Mouse (Mus musculus): Measurements from ENCODE around the gene Oas1g. TPM values are rescaled to one million over a fixed set of nuclear protein-coding genes. Genes with fewer than 3 reads are reported as not detected.
"Not testable (repeated sequence)": the region's sequence is repeated elsewhere in the genome, so short reads cannot be mapped to it uniquely, and the experiment has no call there.

Gene Oas1g
- total and polyA plus RNA-seq, 2 experiments from 2014 or later: 0.23 to 0.62 TPM

GRCm38 (mm10) chr5:120887831-120888230 is 418 bp upstream of the Oas1g start:
- ATAC-seq: no peak
- WGBS: 66% methylated on average over 6 of the region's 6 CpGs
- no peak for TF ChIP-seq CTCF (IDR thresholded peaks at IDR 0.05; ENCODE audit: low read depth)

GRCm38 (mm10) chr5:120881681-120882080 is 5.7 kb downstream of the Oas1g start:
- H3K4me1 ChIP-seq (ENCODE audit: insufficient read depth): not testable (repeated sequence)

More at GRCm38 (mm10) chr5:120887831-120888230, 418 bp upstream of the Oas1g start:
- no peaks in the 10 kb centered on the region for H3K9me3 ChIP-seq (ENCODE audit: low read length)
- no peaks in the 10 kb centered on the region for H3K4me1 ChIP-seq (ENCODE audit: insufficient read depth)
- no peaks in the 10 kb centered on the region for H3K36me3 ChIP-seq (ENCODE audit: insufficient read depth)
- no peaks in the 10 kb centered on the region for H3K27me3 ChIP-seq (ENCODE audit: insufficient read depth, low read length)
- H3K9ac ChIP-seq: no peak overlapping the region
- no peak for DNase-seq
- H3K27ac ChIP-seq (ENCODE audit: low read depth, low read length): no peak overlapping the region
- no peak overlapping the region for H3K4me2 ChIP-seq (ENCODE audit: low read depth)
- no peak overlapping the region for H3K4me3 ChIP-seq (ENCODE audit: low read depth, low read length)

GRCm38 (mm10) chr5:120878803-120879202 is 8.6 kb downstream of the Oas1g start:
- H3K4me1 ChIP-seq (ENCODE audit: insufficient read depth); H3K9ac ChIP-seq; H3K4me3 ChIP-seq (ENCODE audit: low read depth, low read length); H3K27ac ChIP-seq (ENCODE audit: low read depth, low read length); H3K4me2 ChIP-seq (ENCODE audit: low read depth); H3K9me3 ChIP-seq (ENCODE audit: low read length); DNase-seq; ATAC-seq; H3K36me3 ChIP-seq (ENCODE audit: insufficient read depth); H3K27me3 ChIP-seq (ENCODE audit: insufficient read depth, low read length): not testable (repeated sequence)
- 66% methylated on average over 2 of the region's 2 CpGs for WGBS

More at GRCm38 (mm10) chr5:120881681-120882080, 5.7 kb downstream of the Oas1g start:
- not testable (repeated sequence) for ATAC-seq; H3K9ac ChIP-seq; H3K9me3 ChIP-seq (ENCODE audit: low read length); H3K4me3 ChIP-seq (ENCODE audit: low read depth, low read length); H3K27ac ChIP-seq (ENCODE audit: low read depth, low read length); DNase-seq; H3K4me2 ChIP-seq (ENCODE audit: low read depth); H3K36me3 ChIP-seq (ENCODE audit: insufficient read depth); H3K27me3 ChIP-seq (ENCODE audit: insufficient read depth, low read length)
- 94% methylated on average over 6 of the region's 6 CpGs for WGBS

- not testable (repeated sequence) for DNase-seq; H3K4me3 ChIP-seq (ENCODE audit: low read depth, low read length); H3K9ac ChIP-seq; H3K27ac ChIP-seq (ENCODE audit: low read depth, low read length); H3K4me1 ChIP-seq (ENCODE audit: insufficient read depth); H3K9me3 ChIP-seq (ENCODE audit: low read length); H3K27me3 ChIP-seq (ENCODE audit: insufficient read depth, low read length); H3K4me2 ChIP-seq (ENCODE audit: low read depth); H3K36me3 ChIP-seq (ENCODE audit: insufficient read depth); ATAC-seq
- WGBS: 82% methylated on average over 2 of the region's 2 CpGs
Observed at GRCm38 (mm10) chr5:120877407-120877806, 10.0 kb downstream of the Oas1g start.

- not testable (repeated sequence) for H3K4me3 ChIP-seq (ENCODE audit: low read depth, low read length); H3K4me1 ChIP-seq (ENCODE audit: insufficient read depth); DNase-seq; H3K9me3 ChIP-seq (ENCODE audit: low read length); H3K9ac ChIP-seq; H3K4me2 ChIP-seq (ENCODE audit: low read depth); ATAC-seq; H3K27ac ChIP-seq (ENCODE audit: low read depth, low read length); H3K27me3 ChIP-seq (ENCODE audit: insufficient read depth, low read length); H3K36me3 ChIP-seq (ENCODE audit: insufficient read depth)
- WGBS: 81% methylated on average over 2 of the region's 3 CpGs
Observed at GRCm38 (mm10) chr5:120876839-120877238, 10.6 kb downstream of the Oas1g start.

- Histone ChIP-seq H3K4me1 (ENCODE audit: insufficient read depth) (no peaks in the 10 kb centered on the region), H3K27me3 (ENCODE audit: insufficient read depth, low read length) (no peaks in the 10 kb centered on the region), H3K4me3 (ENCODE audit: low read depth, low read length) (no peak overlapping the region), H3K9me3 (ENCODE audit: low read length) (no peaks in the 10 kb centered on the region), H3K36me3 (ENCODE audit: insufficient read depth) (no peaks in the 10 kb centered on the region), H3K4me2 (ENCODE audit: low read depth) (no peak overlapping the region), H3K27ac (ENCODE audit: low read depth, low read length) (no peak overlapping the region), H3K9ac (no peak overlapping the region)
- 57% methylated on average over 2 of the region's 2 CpGs for WGBS
- no peak for DNase-seq
- ATAC-seq: no peak
- no peak for TF ChIP-seq CTCF (IDR thresholded peaks at IDR 0.05; ENCODE audit: low read depth)
Observed at GRCm38 (mm10) chr5:120871469-120871868, 15.9 kb downstream of the Oas1g start.

- Histone ChIP-seq H3K27ac (ENCODE audit: low read depth, low read length) (no peak overlapping the region), H3K36me3 (ENCODE audit: insufficient read depth) (no peaks in the 10 kb centered on the region), H3K4me3 (ENCODE audit: low read depth, low read length) (no peak overlapping the region), H3K4me1 (ENCODE audit: insufficient read depth) (no peaks in the 10 kb centered on the region), H3K9me3 (ENCODE audit: low read length) (no peaks in the 10 kb centered on the region), H3K4me2 (ENCODE audit: low read depth) (no peak overlapping the region), H3K27me3 (ENCODE audit: insufficient read depth, low read length) (no peaks in the 10 kb centered on the region), H3K9ac (no peak overlapping the region)
- DNase-seq (no peak), ATAC-seq (no peak)
- 71% methylated on average over 7 of the region's 7 CpGs for WGBS
- no peak for TF ChIP-seq CTCF (IDR thresholded peaks at IDR 0.05; ENCODE audit: low read depth)
Observed at GRCm38 (mm10) chr5:120870782-120871181, 16.6 kb downstream of the Oas1g start.

- WGBS: 59% methylated on average over 3 of the region's 3 CpGs
- no peaks in the 10 kb centered on the region for H3K9me3 ChIP-seq (ENCODE audit: low read length)
Observed at GRCm38 (mm10) chr5:120870081-120870480, 17.3 kb downstream of the Oas1g start.

More at GRCm38 (mm10) chr5:120870081-120870480, 17.3 kb downstream of the Oas1g start:
- no peak for DNase-seq
- no peaks in the 10 kb centered on the region for H3K4me1 ChIP-seq (ENCODE audit: insufficient read depth)
- H3K36me3 ChIP-seq (ENCODE audit: insufficient read depth): no peaks in the 10 kb centered on the region
- ATAC-seq: no peak
- H3K27me3 ChIP-seq (ENCODE audit: insufficient read depth, low read length): no peaks in the 10 kb centered on the region
- TF ChIP-seq CTCF (IDR thresholded peaks at IDR 0.05; ENCODE audit: low read depth): no peak
- H3K4me2 ChIP-seq (ENCODE audit: low read depth): no peak overlapping the region
- no peak overlapping the region for H3K9ac ChIP-seq
- H3K4me3 ChIP-seq (ENCODE audit: low read depth, low read length): no peak overlapping the region
- no peak overlapping the region for H3K27ac ChIP-seq (ENCODE audit: low read depth, low read length)

Measured in forebrain, postnatal 0 days (tissue).